Mouse (Mus musculus) forebrain, embryonic 13.5 days (tissue): ENCODE data around the gene Cgn. TPM values are rescaled to one million over a fixed set of nuclear protein-coding genes. Genes with fewer than 3 reads are reported as not detected.

Source experiments
- ATAC-seq: fragments of 200-750 bp; cut with Nextera tagmentation; 2 replicates; pipeline ENCODE4 v1.8.0; 2017
- H3K27ac ChIP-seq: fragments of 300-500 bp; sonication (generic); 2 replicates; pipeline ENCODE4 v1.5.1; 2015; ENCODE audit warnings: inconsistent platforms, mild to moderate bottlenecking, moderate library complexity
- H3K27me3 ChIP-seq: fragments of 300-500 bp; sonication (generic); 2 replicates; pipeline ENCODE4 v1.6.1; 2015; ENCODE audit warnings: mild to moderate bottlenecking, inconsistent platforms
- H3K36me3 ChIP-seq: fragments of 300-500 bp; sonication (generic); 2 replicates; pipeline ENCODE4 v1.6.1; 2015; ENCODE audit warnings: mild to moderate bottlenecking, inconsistent platforms; ENCODE audit not compliant: poor library complexity, severe bottlenecking
- H3K4me1 ChIP-seq: fragments of 300-500 bp; sonication (generic); 2 replicates; pipeline ENCODE4 v1.6.1; 2015; ENCODE audit warnings: inconsistent platforms
- H3K4me2 ChIP-seq: fragments of 300-500 bp; sonication (generic); 2 replicates; pipeline ENCODE4 v1.6.1; 2015; ENCODE audit warnings: inconsistent platforms, mild to moderate bottlenecking, moderate library complexity
- H3K4me3 ChIP-seq: fragments of 300-500 bp; sonication (generic); 2 replicates; pipeline ENCODE4 v1.5.1; 2015; ENCODE audit warnings: mild to moderate bottlenecking, inconsistent platforms
- H3K9ac ChIP-seq: fragments of 300-500 bp; sonication (generic); 2 replicates; pipeline ENCODE4 v1.6.1; 2015; ENCODE audit warnings: mild to moderate bottlenecking, inconsistent platforms
- H3K9me3 ChIP-seq: fragments of 300-500 bp; sonication (generic); replicated peaks from 2 replicates; pipeline ENCODE4 v1.6.1; 2016; ENCODE audit warnings: inconsistent platforms
- WGBS: fragments of 180-500 bp; shearing (Covaris S2); methylation state at CpG from one replicate; pipeline ENCODE4 v1.1.7; 2015; 5-methylcytosine and 5-hydroxymethylcytosine counted together
- polyA plus RNA-seq: library from polyadenylated mRNA; unstranded; fragments of >200 nt; fragmentation: Nextera tagmentation; extraction: Ambion mirVana; gene quantifications from 2 replicates; pipeline ENCODE4 v1.2.1, GENCODE M21; 2015

The Cgn gene
- 3.8 TPM in 2 replicates for polyA plus RNA-seq

DNA sequence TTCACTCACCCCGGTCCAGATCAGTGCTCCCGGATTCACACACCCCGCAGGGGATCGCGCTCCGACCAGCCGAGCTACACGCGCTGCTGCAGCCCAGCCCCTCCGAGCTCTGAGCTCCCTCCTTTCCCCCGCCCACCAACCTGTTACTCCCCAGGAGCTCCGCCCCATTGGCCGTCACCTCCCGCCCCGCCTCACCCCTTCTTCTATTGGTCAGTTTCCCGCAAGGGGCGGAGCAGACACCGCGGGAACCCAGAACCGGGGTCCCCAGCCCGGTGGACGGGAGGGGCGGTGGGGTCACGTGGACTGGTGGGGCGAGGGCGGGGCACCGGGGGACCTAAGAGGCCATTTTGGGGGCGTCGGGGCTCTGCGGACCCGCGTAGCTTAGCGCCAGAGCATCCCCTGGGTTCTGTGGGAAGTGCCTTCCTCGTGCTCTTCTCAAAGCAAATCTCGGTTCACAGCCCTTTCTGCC lies at the start of gene Cgn:
TSS of gene Cgn (minus strand) at position 126 of the 469 bp plus-strand sequence.
- peak; percentile 94 for ATAC-seq
- peak within 1 kb of the TSS; percentile 74 for H3K27ac ChIP-seq
- H3K4me1 ChIP-seq = peaks cover 21% of the 10 kb centered on the region
- 0% methylated on average over 35 of the region's 35 CpGs for WGBS
- peak within 1 kb of the TSS; percentile 47 for H3K4me3 ChIP-seq
- peak within 1 kb of the TSS; percentile 89 for H3K4me2 ChIP-seq
- H3K36me3 ChIP-seq = no peaks in the 10 kb centered on the region
- no peaks in the 10 kb centered on the region for H3K9me3 ChIP-seq
- H3K9ac ChIP-seq = peak within 1 kb of the TSS; percentile 74
- H3K27me3 ChIP-seq = no peaks in the 10 kb centered on the region

- H3K4me1 ChIP-seq = peaks cover 21% of the 10 kb centered on the region
- no peak overlapping the region for H3K9ac ChIP-seq
- peaks cover 4% of the 10 kb centered on the region; the same call in 1 of the 2 replicates for H3K27me3 ChIP-seq
- no peaks in the 10 kb centered on the region for H3K9me3 ChIP-seq
- H3K4me2 ChIP-seq = no peak overlapping the region
- H3K36me3 ChIP-seq = no peaks in the 10 kb centered on the region
- ATAC-seq = no peak
- 84% methylated on average over 3 of the region's 3 CpGs for WGBS
- no peak overlapping the region for H3K4me3 ChIP-seq
- H3K27ac ChIP-seq = no peak overlapping the region
Observed at GRCm38 (mm10) chr3:94835396-94835795, 49.1 kb upstream of the Cgn start.

DNA sequence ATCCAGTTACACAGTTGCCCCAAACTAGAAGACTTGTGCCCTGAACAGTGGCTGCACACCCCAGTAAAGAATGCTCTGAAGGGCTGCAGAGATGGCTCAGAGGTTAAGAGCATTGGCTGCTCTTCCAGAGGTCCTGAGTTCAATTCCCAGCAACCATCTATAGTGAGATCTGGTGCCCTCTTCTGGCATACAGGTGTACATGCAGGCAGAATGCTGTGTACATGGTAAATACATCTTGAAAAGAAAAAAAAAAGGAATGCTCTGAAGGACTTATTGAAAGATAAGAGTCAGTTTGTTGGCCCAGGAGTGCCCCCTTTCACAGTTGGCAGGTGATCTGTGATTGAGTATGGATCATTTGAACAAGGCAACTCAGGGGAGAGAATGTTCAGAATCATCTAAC lies 47.1 kb upstream of the Cgn start:
- Histone ChIP-seq H3K9me3 (no peaks in the 10 kb centered on the region), H3K36me3 (no peaks in the 10 kb centered on the region), H3K27me3 (peaks cover 4% of the 10 kb centered on the region; the same call in 1 of the 2 replicates), H3K4me2 (no peak overlapping the region), H3K9ac (no peak overlapping the region), H3K4me3 (no peak overlapping the region), H3K27ac (no peak overlapping the region), H3K4me1 (peaks cover 4% of the 10 kb centered on the region; the same call in 1 of the 2 replicates)
- no peak for ATAC-seq

- Histone ChIP-seq H3K36me3 (no peaks in the 10 kb centered on the region), H3K9me3 (no peaks in the 10 kb centered on the region), H3K4me1 (peaks cover 4% of the 10 kb centered on the region; the same call in 1 of the 2 replicates), H3K27ac (no peak overlapping the region), H3K27me3 (peaks cover 4% of the 10 kb centered on the region; the same call in 1 of the 2 replicates), H3K4me3 (no peak overlapping the region), H3K9ac (no peak overlapping the region), H3K4me2 (no peak overlapping the region)
- ATAC-seq = no peak
- 80% methylated on average over 5 of the region's 5 CpGs for WGBS
Observed at GRCm38 (mm10) chr3:94832701-94833100, 46.4 kb upstream of the Cgn start.

DNA sequence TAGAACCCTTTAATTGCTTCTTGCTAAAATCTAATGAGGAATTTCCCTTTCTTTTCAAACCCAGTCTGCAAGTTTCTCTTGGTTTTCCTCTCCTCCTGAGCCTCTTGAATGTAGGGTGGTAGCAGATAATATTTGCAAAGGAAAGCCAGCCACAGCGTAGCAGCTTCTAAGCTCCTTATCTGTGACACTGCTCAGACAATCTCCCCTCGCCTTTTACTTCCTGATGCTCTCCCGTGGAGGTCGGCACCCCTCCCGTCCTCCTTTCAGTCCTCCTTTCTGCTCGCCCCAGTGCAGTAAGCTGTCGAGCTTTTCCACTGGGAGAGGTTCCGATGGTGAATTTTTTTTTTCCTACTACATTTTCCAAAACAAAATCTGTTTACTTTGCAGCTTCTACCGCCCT lies 45.8 kb upstream of the Cgn start:
- no peak overlapping the region for H3K9ac ChIP-seq
- H3K4me3 ChIP-seq = no peak overlapping the region
- 25% methylated on average over 9 of the region's 9 CpGs for WGBS
- H3K27me3 ChIP-seq = peaks cover 4% of the 10 kb centered on the region; the same call in 1 of the 2 replicates
- H3K27ac ChIP-seq = no peak overlapping the region
- no peak overlapping the region for H3K4me2 ChIP-seq
- H3K4me1 ChIP-seq = peaks cover 4% of the 10 kb centered on the region; the same call in 1 of the 2 replicates
- no peaks in the 10 kb centered on the region for H3K36me3 ChIP-seq
- H3K9me3 ChIP-seq = no peaks in the 10 kb centered on the region
- no peak for ATAC-seq

- no peak overlapping the region for H3K27ac ChIP-seq
- no peak overlapping the region for H3K4me2 ChIP-seq
- H3K27me3 ChIP-seq = no peaks in the 10 kb centered on the region
- no peaks in the 10 kb centered on the region for H3K36me3 ChIP-seq
- H3K4me1 ChIP-seq = no peaks in the 10 kb centered on the region
- H3K9me3 ChIP-seq = no peaks in the 10 kb centered on the region
- H3K9ac ChIP-seq = no peak overlapping the region
- no peak for ATAC-seq
- H3K4me3 ChIP-seq = no peak overlapping the region
- WGBS = 80% methylated on average over 3 of the region's 3 CpGs
Observed at GRCm38 (mm10) chr3:94824110-94824509, 37.8 kb upstream of the Cgn start.

- peak overlapping the region; percentile 68 for H3K4me2 ChIP-seq
- ATAC-seq = peak; percentile 42; the same call in 1 of the 2 replicates
- H3K27me3 ChIP-seq = no peaks in the 10 kb centered on the region
- H3K4me3 ChIP-seq = peak overlapping the region; percentile 65
- no peaks in the 10 kb centered on the region for H3K4me1 ChIP-seq
- H3K9ac ChIP-seq = peak overlapping the region; percentile 81
- WGBS = 86% methylated on average over 4 of the region's 4 CpGs
- H3K36me3 ChIP-seq = no peaks in the 10 kb centered on the region
- H3K9me3 ChIP-seq = no peaks in the 10 kb centered on the region
- no peak overlapping the region for H3K27ac ChIP-seq
Observed at GRCm38 (mm10) chr3:94822082-94822481, 35.8 kb upstream of the Cgn start.

- Histone ChIP-seq H3K27ac (peak overlapping the region; percentile 89), H3K36me3 (no peaks in the 10 kb centered on the region), H3K9me3 (no peaks in the 10 kb centered on the region), H3K4me2 (peak overlapping the region; percentile 68), H3K4me1 (no peaks in the 10 kb centered on the region), H3K4me3 (peak overlapping the region; percentile 65), H3K27me3 (no peaks in the 10 kb centered on the region), H3K9ac (peak overlapping the region; percentile 81)
- ATAC-seq = peak; percentile 82
- 2% methylated on average over 31 of the region's 31 CpGs for WGBS
Observed at GRCm38 (mm10) chr3:94821008-94821638, 34.8 kb upstream of the Cgn start.

- no peak overlapping the region for H3K4me3 ChIP-seq
- no peaks in the 10 kb centered on the region for H3K36me3 ChIP-seq
- no peak overlapping the region for H3K4me2 ChIP-seq
- H3K27ac ChIP-seq = no peak overlapping the region
- WGBS = 72% methylated on average over 24 of the region's 24 CpGs
- no peaks in the 10 kb centered on the region for H3K4me1 ChIP-seq
- no peak overlapping the region for H3K9ac ChIP-seq
- ATAC-seq = no peak
- H3K9me3 ChIP-seq = no peaks in the 10 kb centered on the region
- H3K27me3 ChIP-seq = no peaks in the 10 kb centered on the region
Observed at GRCm38 (mm10) chr3:94819452-94820425, 33.4 kb upstream of the Cgn start.

- H3K9me3 ChIP-seq = no peaks in the 10 kb centered on the region
- no peak overlapping the region for H3K4me3 ChIP-seq
- no peak overlapping the region for H3K9ac ChIP-seq
- no peaks in the 10 kb centered on the region for H3K27me3 ChIP-seq
- H3K27ac ChIP-seq = no peak overlapping the region
- ATAC-seq = no peak
- H3K4me1 ChIP-seq = no peaks in the 10 kb centered on the region
- 91% methylated on average over 2 of the region's 2 CpGs for WGBS
- no peak overlapping the region for H3K4me2 ChIP-seq
- H3K36me3 ChIP-seq = no peaks in the 10 kb centered on the region
Observed at GRCm38 (mm10) chr3:94817731-94818130, 31.4 kb upstream of the Cgn start.

GRCm38 (mm10) chr3:94815603-94816002 lies 29.3 kb upstream of the Cgn start:
- H3K4me2 ChIP-seq = no peak overlapping the region
- H3K27ac ChIP-seq = no peak overlapping the region
- no peak overlapping the region for H3K9ac ChIP-seq
- H3K9me3 ChIP-seq = no peaks in the 10 kb centered on the region
- H3K4me3 ChIP-seq = no peak overlapping the region
- no peaks in the 10 kb centered on the region for H3K27me3 ChIP-seq
- H3K4me1 ChIP-seq = no peaks in the 10 kb centered on the region
- no peak for ATAC-seq
- H3K36me3 ChIP-seq = no peaks in the 10 kb centered on the region

- Histone ChIP-seq H3K27me3 (no peaks in the 10 kb centered on the region), H3K4me1 (no peaks in the 10 kb centered on the region), H3K9me3 (no peaks in the 10 kb centered on the region), H3K27ac (no peak overlapping the region), H3K4me3 (no peak overlapping the region), H3K4me2 (no peak overlapping the region), H3K36me3 (no peaks in the 10 kb centered on the region), H3K9ac (no peak overlapping the region)
- WGBS = 80% methylated on average over 4 of the region's 4 CpGs
- no peak for ATAC-seq
Observed at GRCm38 (mm10) chr3:94814663-94815062, 28.4 kb upstream of the Cgn start.
